Mouse (Mus musculus): ENCODE measurements around the gene Pramef25.
"Not testable (repeated sequence)": the region's sequence is repeated elsewhere in the genome, so short reads cannot be mapped to it uniquely, and the experiment has no call there.

The Pramef25 gene

GRCm38 (mm10) chr4:143950916-143951315, at the start of gene Pramef25:
Pramef25 (minus strand) TSS chr4:143951016.
- not testable (repeated sequence) for DNase-seq

GRCm38 (mm10) chr4:143994269-143994668, 43.5 kb upstream of the Pramef25 start, which contains the start of gene Pramef17:
Pramef17 (minus strand) TSS chr4:143994369.
- DNase-seq = not testable (repeated sequence)

GRCm38 (mm10) chr4:143988126-143988525, 37.3 kb upstream of the Pramef25 start:
- not testable (repeated sequence) for DNase-seq

- not testable (repeated sequence) for DNase-seq
These were observed 36.7 kb upstream of the Pramef25 start for GRCm38 (mm10) chr4:143987475-143987941.

GRCm38 (mm10) chr4:143985733-143986132, 34.9 kb upstream of the Pramef25 start:
- not testable (repeated sequence) for DNase-seq

GRCm38 (mm10) chr4:143985165-143985564, 34.3 kb upstream of the Pramef25 start:
- DNase-seq = not testable (repeated sequence)

GRCm38 (mm10) chr4:143983446-143983845, 32.6 kb upstream of the Pramef25 start:
- DNase-seq = not testable (repeated sequence)

- not testable (repeated sequence) for DNase-seq
These were observed 16.0 kb upstream of the Pramef25 start, which contains the start of gene Gm13101 for GRCm38 (mm10) chr4:143966850-143967249. Gm13101 (minus strand) TSS chr4:143966950.

GRCm38 (mm10) chr4:143900280-143900679, 50.5 kb downstream of the Pramef25 start, which contains the start of gene Pramef6:
Pramef6 (minus strand) TSS chr4:143900380.
- DNase-seq = not testable (repeated sequence)
